Mouse (Mus musculus): ENCODE measurements around the gene Ap2m1. TPM values are rescaled to one million over a fixed set of nuclear protein-coding genes. Genes with fewer than 3 reads are reported as not detected.

Gene Ap2m1
- 132 TPM for polyA plus RNA-seq (2014; fragmentation: Illumina TruSeq; extraction: RNeasy Lipid Tissue Mini Kit (QIAGEN cat#74804); ENCODE audit: low read depth, low replicate concordance)

GRCm38 (mm10) chr16:20535296-20536080, at the start of gene Ap2m1:
TSS of gene Ap2m1 (plus strand) at chr16:20535478.

GRCm38 (mm10) chr16:20498677-20499475, 36.4 kb upstream of the Ap2m1 start, which contains the start of gene Eif2b5:
TSS of gene Eif2b5 (plus strand) at chr16:20498817.

GRCm38 (mm10) chr16:20516726-20517201, 18.5 kb upstream of the Ap2m1 start, which contains the start of gene Dvl3:
TSS of gene Dvl3 (plus strand) at chr16:20516982.

GRCm38 (mm10) chr16:20548096-20548948, 13.0 kb downstream of the Ap2m1 start, which contains the start of gene Abcf3:
TSS of gene Abcf3 (plus strand) at chr16:20548577.

GRCm38 (mm10) chr16:20589366-20589938, 54.2 kb downstream of the Ap2m1 start, which contains the start of gene Vwa5b2:
TSS of gene Vwa5b2 (plus strand) at chr16:20589471.

Other genes starting within 250 kb of the Ap2m1 start
- gene Parl, start 233.1 kb upstream of the Ap2m1 start, polyA plus RNA-seq (2014; fragmentation: Illumina TruSeq; extraction: RNeasy Lipid Tissue Mini Kit (QIAGEN cat#74804); ENCODE audit: low read depth, low replicate concordance): 59.5 TPM
- not detected for gene Cyp2ab1, start 210.1 kb upstream of the Ap2m1 start, polyA plus RNA-seq (2014; fragmentation: Illumina TruSeq; extraction: RNeasy Lipid Tissue Mini Kit (QIAGEN cat#74804); ENCODE audit: low read depth, low replicate concordance)
- gene Abcc5, start 109.1 kb upstream of the Ap2m1 start, polyA plus RNA-seq (2014; fragmentation: Illumina TruSeq; extraction: RNeasy Lipid Tissue Mini Kit (QIAGEN cat#74804); ENCODE audit: low read depth, low replicate concordance): 30.8 TPM
- gene Eif2b5, start 36.7 kb upstream of the Ap2m1 start, polyA plus RNA-seq (2014; fragmentation: Illumina TruSeq; extraction: RNeasy Lipid Tissue Mini Kit (QIAGEN cat#74804); ENCODE audit: low read depth, low replicate concordance): 11.9 TPM
- gene Dvl3, start 18.5 kb upstream of the Ap2m1 start, polyA plus RNA-seq (2014; fragmentation: Illumina TruSeq; extraction: RNeasy Lipid Tissue Mini Kit (QIAGEN cat#74804); ENCODE audit: low read depth, low replicate concordance): 18.8 TPM
- 19.3 TPM for gene Abcf3, start 13.1 kb downstream of the Ap2m1 start, polyA plus RNA-seq (2014; fragmentation: Illumina TruSeq; extraction: RNeasy Lipid Tissue Mini Kit (QIAGEN cat#74804); ENCODE audit: low read depth, low replicate concordance)
- gene Vwa5b2, start 54.0 kb downstream of the Ap2m1 start, polyA plus RNA-seq (2014; fragmentation: Illumina TruSeq; extraction: RNeasy Lipid Tissue Mini Kit (QIAGEN cat#74804); ENCODE audit: low read depth, low replicate concordance): not detected
- gene Eef1akmt4, start 76.1 kb downstream of the Ap2m1 start, polyA plus RNA-seq (2014; fragmentation: Illumina TruSeq; extraction: RNeasy Lipid Tissue Mini Kit (QIAGEN cat#74804); ENCODE audit: low read depth, low replicate concordance): 0.57 TPM
- gene Gm49333, start 76.1 kb downstream of the Ap2m1 start, polyA plus RNA-seq (2014; fragmentation: Illumina TruSeq; extraction: RNeasy Lipid Tissue Mini Kit (QIAGEN cat#74804); ENCODE audit: low read depth, low replicate concordance): not detected
- 4.7 TPM for gene Alg3, start 76.3 kb downstream of the Ap2m1 start, polyA plus RNA-seq (2014; fragmentation: Illumina TruSeq; extraction: RNeasy Lipid Tissue Mini Kit (QIAGEN cat#74804); ENCODE audit: low read depth, low replicate concordance)
- gene Camk2n2, start 85.8 kb downstream of the Ap2m1 start, polyA plus RNA-seq (2014; fragmentation: Illumina TruSeq; extraction: RNeasy Lipid Tissue Mini Kit (QIAGEN cat#74804); ENCODE audit: low read depth, low replicate concordance): 0.49 TPM
- gene Ece2, start 94.3 kb downstream of the Ap2m1 start, polyA plus RNA-seq (2014; fragmentation: Illumina TruSeq; extraction: RNeasy Lipid Tissue Mini Kit (QIAGEN cat#74804); ENCODE audit: low read depth, low replicate concordance): not detected
- 67.2 TPM for gene Psmd2, start 116.2 kb downstream of the Ap2m1 start, polyA plus RNA-seq (2014; fragmentation: Illumina TruSeq; extraction: RNeasy Lipid Tissue Mini Kit (QIAGEN cat#74804); ENCODE audit: low read depth, low replicate concordance)
- gene Eif4g1, start 132.8 kb downstream of the Ap2m1 start, polyA plus RNA-seq (2014; fragmentation: Illumina TruSeq; extraction: RNeasy Lipid Tissue Mini Kit (QIAGEN cat#74804); ENCODE audit: low read depth, low replicate concordance): 88.1 TPM
- not detected for gene Fam131a, start 157.8 kb downstream of the Ap2m1 start, polyA plus RNA-seq (2014; fragmentation: Illumina TruSeq; extraction: RNeasy Lipid Tissue Mini Kit (QIAGEN cat#74804); ENCODE audit: low read depth, low replicate concordance)
- 16.5 TPM for gene Polr2h, start 182.2 kb downstream of the Ap2m1 start, polyA plus RNA-seq (2014; fragmentation: Illumina TruSeq; extraction: RNeasy Lipid Tissue Mini Kit (QIAGEN cat#74804); ENCODE audit: low read depth, low replicate concordance)
- gene Clcn2, start 182.3 kb downstream of the Ap2m1 start, polyA plus RNA-seq (2014; fragmentation: Illumina TruSeq; extraction: RNeasy Lipid Tissue Mini Kit (QIAGEN cat#74804); ENCODE audit: low read depth, low replicate concordance): not detected
- 0.24 TPM for gene Chrd, start 197.6 kb downstream of the Ap2m1 start, polyA plus RNA-seq (2014; fragmentation: Illumina TruSeq; extraction: RNeasy Lipid Tissue Mini Kit (QIAGEN cat#74804); ENCODE audit: low read depth, low replicate concordance)
- 0.36 TPM for gene Thpo, start 199.0 kb downstream of the Ap2m1 start, polyA plus RNA-seq (2014; fragmentation: Illumina TruSeq; extraction: RNeasy Lipid Tissue Mini Kit (QIAGEN cat#74804); ENCODE audit: low read depth, low replicate concordance)